Mouse (Mus musculus): ENCODE results near the gene Eya3.
"Not testable (repeated sequence)": the region's sequence is repeated elsewhere in the genome, so short reads cannot be mapped to it uniquely, and the experiment has no call there.

Gene Eya3

GRCm38 (mm10) chr4:132743992-132744911 is 105.5 kb downstream of the Eya3 start:
- DNase-seq: no peak

- no peak for DNase-seq
Observed at GRCm38 (mm10) chr4:132746911-132747517, 108.2 kb downstream of the Eya3 start.

GRCm38 (mm10) chr4:132747664-132748259 is 109.0 kb downstream of the Eya3 start:
- no peak for DNase-seq

- no peak for DNase-seq
Observed at GRCm38 (mm10) chr4:132748778-132749177, 110.0 kb downstream of the Eya3 start.

- DNase-seq: no peak
Observed at GRCm38 (mm10) chr4:132749258-132749982, 110.6 kb downstream of the Eya3 start.

- DNase-seq: no peak
Observed at GRCm38 (mm10) chr4:132752992-132753391, 114.2 kb downstream of the Eya3 start.

- peak; percentile 28 for DNase-seq
Observed at GRCm38 (mm10) chr4:132756974-132757373, 118.2 kb downstream of the Eya3 start, which contains the start of gene Smpdl3b. Gene Smpdl3b, minus strand, starts transcription at chr4:132757252.

- no peak for DNase-seq
Observed at GRCm38 (mm10) chr4:132757633-132758351, 119.0 kb downstream of the Eya3 start.

- DNase-seq: no peak
Observed at GRCm38 (mm10) chr4:132760296-132760695, 121.5 kb downstream of the Eya3 start.

- no peak for DNase-seq
Observed at GRCm38 (mm10) chr4:132762602-132763001, 123.8 kb downstream of the Eya3 start.

- DNase-seq: not testable (repeated sequence)
Observed at GRCm38 (mm10) chr4:132763125-132763524, 124.3 kb downstream of the Eya3 start.

- DNase-seq: peak; percentile 99
Observed at GRCm38 (mm10) chr4:132767914-132768876, 129.4 kb downstream of the Eya3 start, which contains the start of gene Rpa2. Gene Rpa2, plus strand, starts transcription at chr4:132768332.

GRCm38 (mm10) chr4:132771776-132772175 is 133.0 kb downstream of the Eya3 start:
- no peak for DNase-seq
